Mouse (Mus musculus) liver, embryonic 15.5 days (tissue): ENCODE measurements around the gene Adora2b. TPM values are rescaled to one million over a fixed set of nuclear protein-coding genes. Genes with fewer than 3 reads are reported as not detected.

Source experiments
- ATAC-seq: fragments of 200-750 bp; cut with Nextera tagmentation; 2 replicates; pipeline ENCODE4 v1.8.0; 2017; ENCODE audit warnings: moderate number of reproducible peaks, mild to moderate bottlenecking, moderate library complexity; ENCODE audit not compliant: insufficient read depth
- H3K27ac ChIP-seq: fragments of 300-500 bp; sonication (generic); replicated peaks from 2 replicates; pipeline ENCODE4 v1.5.1; 2015; ENCODE audit warnings: mild to moderate bottlenecking, inconsistent platforms
- H3K27me3 ChIP-seq: fragments of 300-500 bp; sonication (generic); 2 replicates; pipeline ENCODE4 v1.6.1; 2015; ENCODE audit warnings: mild to moderate bottlenecking, inconsistent platforms
- H3K36me3 ChIP-seq: fragments of 300-500 bp; sonication (generic); replicated peaks from 2 replicates; pipeline ENCODE4 v1.6.1; 2015; ENCODE audit warnings: moderate library complexity, mild to moderate bottlenecking, inconsistent platforms
- H3K4me1 ChIP-seq: fragments of 300-500 bp; sonication (generic); replicated peaks from 2 replicates; pipeline ENCODE4 v1.6.1; 2015; ENCODE audit warnings: inconsistent platforms
- H3K4me2 ChIP-seq: fragments of 300-500 bp; sonication (generic); 2 replicates; pipeline ENCODE4 v1.6.1; 2015; ENCODE audit warnings: moderate library complexity, mild to moderate bottlenecking, inconsistent platforms
- H3K4me3 ChIP-seq: fragments of 300-500 bp; sonication (generic); replicated peaks from 2 replicates; pipeline ENCODE4 v1.5.1; 2015; ENCODE audit warnings: mild to moderate bottlenecking, inconsistent platforms
- H3K9ac ChIP-seq: fragments of 300-500 bp; sonication (generic); 2 replicates; pipeline ENCODE4 v1.6.1; 2015; ENCODE audit warnings: moderate library complexity, mild to moderate bottlenecking, inconsistent platforms
- H3K9me3 ChIP-seq: fragments of 300-500 bp; sonication (generic); replicated peaks from 2 replicates; pipeline ENCODE4 v1.6.1; 2016; ENCODE audit warnings: inconsistent platforms
- WGBS: fragments of 180-500 bp; shearing (Covaris S2); methylation state at CpG from one replicate; pipeline ENCODE4 v1.1.7; 2015; ENCODE audit warnings: mixed read lengths; ENCODE audit not compliant: insufficient replicate concordance; 5-methylcytosine and 5-hydroxymethylcytosine counted together
- polyA plus RNA-seq: library from polyadenylated mRNA; unstranded; fragments of >200 nt; fragmentation: Nextera tagmentation; extraction: Ambion mirVana; gene quantifications from 2 replicates; pipeline ENCODE4 v1.2.1, GENCODE M21; 2015

Gene Adora2b
- polyA plus RNA-seq, 1 experiment from 2014 or later, result 0.59 TPM

DNA sequence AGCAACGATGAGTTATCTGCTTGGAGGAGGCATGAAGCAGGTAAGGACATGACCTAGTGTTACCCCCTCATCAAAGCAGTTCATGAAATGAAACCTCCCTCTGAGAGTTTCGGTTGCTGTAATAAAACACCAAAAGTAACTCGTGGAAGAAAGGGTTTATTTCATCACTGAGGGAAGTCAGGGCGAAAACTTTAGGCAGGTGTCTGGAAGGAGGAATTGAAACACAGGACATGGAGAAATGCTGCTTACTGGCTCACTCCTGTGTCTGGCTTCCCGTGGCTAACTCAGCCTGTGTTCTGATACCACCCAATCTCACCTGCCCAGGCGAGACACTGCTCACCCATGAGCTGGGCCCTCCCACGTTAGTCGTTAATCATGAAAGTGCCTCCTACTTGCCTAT, 36.2 kb downstream of the Adora2b start:
- Histone ChIP-seq H3K4me3 (no peak overlapping the region), H3K27me3 (no peaks in the 10 kb centered on the region), H3K27ac (no peak overlapping the region), H3K36me3 (peaks cover 14% of the 10 kb centered on the region), H3K9me3 (no peaks in the 10 kb centered on the region), H3K9ac (no peak overlapping the region), H3K4me1 (peaks cover 18% of the 10 kb centered on the region), H3K4me2 (no peak overlapping the region)
- ATAC-seq, result no peak
- WGBS, result 63% methylated on average over 8 of the region's 8 CpGs

DNA sequence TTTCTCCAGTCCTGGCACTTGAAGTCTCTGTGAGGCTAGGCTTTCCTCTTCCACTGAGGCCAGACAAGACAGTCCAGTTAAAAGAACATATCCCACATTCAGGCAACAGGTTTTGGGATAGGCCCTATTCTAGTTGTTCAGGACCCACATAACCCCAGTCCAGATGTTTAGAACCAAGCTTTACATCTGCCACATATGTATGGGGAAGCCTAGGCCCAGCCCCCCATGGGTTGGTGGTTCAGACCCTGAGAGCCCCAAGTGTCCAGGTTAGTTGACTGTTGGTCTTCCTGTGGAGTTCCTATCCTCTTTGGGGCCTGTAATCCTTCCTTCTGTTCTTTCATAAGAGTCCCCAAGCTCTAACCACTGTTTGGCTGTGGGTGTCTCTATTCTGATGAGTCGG, 38.9 kb downstream of the Adora2b start:
- ATAC-seq, result no peak
- H3K9ac ChIP-seq, result no peak overlapping the region
- H3K36me3 ChIP-seq, result peaks cover 14% of the 10 kb centered on the region
- H3K4me1 ChIP-seq, result no peaks in the 10 kb centered on the region
- H3K4me3 ChIP-seq, result no peak overlapping the region
- H3K4me2 ChIP-seq, result no peak overlapping the region
- no peaks in the 10 kb centered on the region for H3K9me3 ChIP-seq
- no peak overlapping the region for H3K27ac ChIP-seq
- WGBS, result 79% methylated on average over 1 of the region's 1 CpGs
- H3K27me3 ChIP-seq, result no peaks in the 10 kb centered on the region

DNA sequence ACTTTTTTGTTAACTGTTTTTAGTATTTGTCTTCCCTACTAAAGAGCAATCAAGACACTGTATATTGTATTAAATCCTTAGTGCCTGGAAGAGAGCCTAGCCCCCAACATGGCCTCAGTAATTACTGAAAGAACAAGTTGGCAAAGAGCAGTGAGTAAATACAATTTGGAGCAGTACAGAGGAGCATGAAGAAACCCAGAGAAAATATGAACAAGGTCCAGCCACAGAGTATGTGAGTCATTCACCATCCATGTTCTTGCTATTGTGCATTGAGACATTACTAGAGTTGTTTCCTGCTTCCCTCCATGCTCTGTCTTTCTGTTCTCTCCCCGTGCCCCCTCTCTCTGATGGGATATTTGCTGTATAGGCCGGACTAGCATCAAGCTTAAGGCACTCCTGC, 45.3 kb downstream of the Adora2b start:
- no peak for ATAC-seq
- no peak overlapping the region for H3K4me2 ChIP-seq
- no peaks in the 10 kb centered on the region for H3K9me3 ChIP-seq
- H3K4me1 ChIP-seq, result no peaks in the 10 kb centered on the region
- no peaks in the 10 kb centered on the region for H3K27me3 ChIP-seq
- 0 out of 2 replicates have a peak, but pooled peaks cover 5% of the 10 kb centered on the region for H3K36me3 ChIP-seq
- no peak overlapping the region for H3K4me3 ChIP-seq
- H3K9ac ChIP-seq, result no peak overlapping the region
- no peak overlapping the region for H3K27ac ChIP-seq
- 85% methylated on average over 2 of the region's 2 CpGs for WGBS

DNA sequence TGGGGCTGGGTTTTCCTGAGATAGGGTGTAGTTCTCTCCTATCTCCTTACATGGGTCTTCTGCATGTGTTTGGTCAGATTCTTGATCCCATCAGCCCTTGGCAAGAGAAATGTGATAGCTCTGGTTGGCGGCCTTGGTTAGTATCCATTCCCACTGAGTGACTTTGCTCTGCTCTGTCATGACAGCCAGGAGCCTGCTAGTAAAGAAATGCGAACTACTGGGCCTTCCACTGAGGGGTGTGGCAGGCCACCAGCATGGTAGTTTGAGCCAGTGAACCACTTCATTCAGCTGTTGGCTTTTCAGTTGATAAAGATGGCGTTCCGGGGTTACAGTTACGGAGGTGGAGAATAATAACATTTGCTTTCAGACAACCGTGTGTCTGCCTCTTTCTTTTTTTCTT, 50.1 kb downstream of the Adora2b start:
- no peaks in the 10 kb centered on the region for H3K9me3 ChIP-seq
- whole genome bisulfite sequencing, result 73% methylated on average over 6 of the region's 6 CpGs
- 0 out of 2 replicates have a peak, but pooled peaks cover 11% of the 10 kb centered on the region for H3K36me3 ChIP-seq
- no peak overlapping the region for H3K9ac ChIP-seq
- H3K27ac ChIP-seq, result no peak overlapping the region
- no peaks in the 10 kb centered on the region for H3K27me3 ChIP-seq
- ATAC-seq, result no peak
- no peaks in the 10 kb centered on the region for H3K4me1 ChIP-seq
- no peak overlapping the region for H3K4me2 ChIP-seq
- no peak overlapping the region for H3K4me3 ChIP-seq

DNA sequence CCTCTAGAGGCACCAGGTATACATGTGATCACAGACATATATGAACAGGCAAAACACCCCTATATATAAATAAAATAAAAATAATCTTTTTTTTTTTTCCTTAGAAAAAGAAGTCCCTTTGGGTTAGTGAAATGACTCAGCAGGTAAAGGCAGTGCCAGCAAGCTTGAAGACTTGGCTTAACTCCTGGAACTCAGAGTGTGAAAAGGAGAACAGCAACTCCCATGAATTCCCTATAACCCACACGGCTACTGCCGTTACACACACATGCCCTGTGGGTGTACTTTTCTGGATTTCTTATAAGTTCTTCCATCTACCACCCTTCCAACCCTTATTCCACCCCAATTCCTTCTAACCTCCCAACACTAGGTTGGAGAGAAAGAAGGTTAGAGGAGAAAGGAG, 57.1 kb downstream of the Adora2b start:
- H3K27me3 ChIP-seq, result no peaks in the 10 kb centered on the region
- no peak overlapping the region for H3K4me3 ChIP-seq
- no peak overlapping the region for H3K27ac ChIP-seq
- no peak overlapping the region for H3K9ac ChIP-seq
- WGBS, result 88% methylated on average over 2 of the region's 2 CpGs
- no peaks in the 10 kb centered on the region for H3K4me1 ChIP-seq
- no peak for ATAC-seq
- no peaks in the 10 kb centered on the region for H3K9me3 ChIP-seq
- no peak overlapping the region for H3K4me2 ChIP-seq
- peaks cover 8% of the 10 kb centered on the region; the same call in 1 of the 2 replicates for H3K36me3 ChIP-seq

DNA sequence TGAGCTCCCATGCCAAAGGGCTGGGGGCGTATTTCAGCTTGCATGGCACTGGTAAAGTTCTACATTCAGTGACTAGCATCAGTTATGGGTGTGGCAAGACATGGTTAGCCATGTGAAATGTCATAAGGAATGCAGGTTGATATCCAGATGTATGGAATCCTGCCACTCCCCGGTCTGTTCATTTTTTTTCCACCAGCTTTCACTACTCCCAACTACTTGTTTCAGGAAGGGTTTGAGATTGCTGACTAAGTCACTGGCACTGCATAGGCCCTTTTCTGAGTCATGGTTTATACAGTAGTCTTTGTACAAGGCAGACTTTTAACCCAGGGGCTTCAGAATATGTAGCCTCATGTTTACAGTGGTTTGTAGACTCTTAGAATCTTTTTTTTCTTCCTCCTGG, 60.5 kb downstream of the Adora2b start:
- 80% methylated on average over 2 of the region's 2 CpGs for WGBS
- Histone ChIP-seq H3K36me3 (peaks cover 25% of the 10 kb centered on the region), H3K27ac (no peak overlapping the region), H3K9me3 (no peaks in the 10 kb centered on the region), H3K9ac (no peak overlapping the region), H3K4me3 (no peak overlapping the region), H3K27me3 (no peaks in the 10 kb centered on the region), H3K4me1 (no peaks in the 10 kb centered on the region), H3K4me2 (no peak overlapping the region)
- ATAC-seq, result no peak

DNA sequence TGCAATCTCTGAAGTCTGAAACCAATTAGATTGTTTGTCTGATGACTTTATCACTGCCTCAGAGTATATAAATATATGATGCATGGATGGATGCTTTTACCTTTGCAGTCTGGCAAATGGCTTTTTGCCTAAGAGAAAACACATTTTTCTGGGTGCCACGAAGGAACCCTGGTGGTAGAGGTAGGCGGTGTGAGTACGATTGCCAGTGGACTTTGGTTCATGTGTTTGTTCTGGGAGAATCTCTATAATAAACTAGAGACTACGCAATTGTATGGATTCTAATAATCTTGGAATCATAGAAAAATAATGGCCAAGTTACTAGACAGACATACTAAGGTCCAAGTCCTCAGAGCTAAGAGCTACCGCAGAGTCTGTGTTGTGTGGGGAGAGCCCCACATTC, 66.2 kb downstream of the Adora2b start:
- Histone ChIP-seq H3K9ac (no peak overlapping the region), H3K4me1 (no peaks in the 10 kb centered on the region), H3K27ac (no peak overlapping the region), H3K36me3 (peaks cover 74% of the 10 kb centered on the region), H3K9me3 (no peaks in the 10 kb centered on the region), H3K4me2 (no peak overlapping the region), H3K27me3 (no peaks in the 10 kb centered on the region), H3K4me3 (no peak overlapping the region)
- no peak for ATAC-seq
- 90% methylated on average over 5 of the region's 5 CpGs for WGBS

Other genes with a start within 250 kb of the Adora2b start
- gene Zswim7, start 32.4 kb downstream of the Adora2b start, polyA plus RNA-seq, result 8.1 and 8.5 TPM in 2 replicates
- gene Ttc19, start 32.5 kb downstream of the Adora2b start, polyA plus RNA-seq, result 3.1 and 3.5 TPM in 2 replicates
- 3.4 and 3.6 TPM in 2 replicates for gene Pigl, start 209.5 kb downstream of the Adora2b start, polyA plus RNA-seq
- gene Ncor1, start 209.6 kb downstream of the Adora2b start, polyA plus RNA-seq, result 62.5 and 63.3 TPM in 2 replicates